Mouse (Mus musculus): ENCODE measurements at regions not wholly inside any gene's neighbourhood (a gene's known extent, or its start where the extent isn't known, plus 50 kb on each side); places are given as distances from the start of the nearest gene placed in this dataset.

GRCm38 (mm10) chr2:118042380-118043055, 69.2 kb upstream of the Thbs1 start:
- DNase-seq = no peak

DNA sequence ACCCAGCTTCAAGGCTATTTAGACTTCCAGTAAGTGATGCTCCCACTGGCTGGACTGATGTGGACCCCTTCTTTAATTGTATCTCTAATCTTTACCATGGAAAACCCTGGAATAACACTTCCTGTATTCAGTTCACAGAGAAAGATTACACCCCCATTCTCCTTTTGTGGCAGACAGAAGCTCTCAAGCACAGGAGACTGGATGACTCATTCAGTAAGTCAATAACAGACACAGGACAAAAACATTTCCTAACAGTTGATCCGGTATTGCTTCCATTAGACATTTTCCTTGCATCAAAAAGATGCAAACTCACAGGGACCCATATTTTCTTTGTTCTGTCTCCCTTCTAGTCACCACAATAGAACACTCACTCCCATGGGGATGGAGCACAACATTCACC, 67.0 kb upstream of the Thbs1 start:
- no peak for DNase-seq

GRCm38 (mm10) chr2:118050326-118050725, 61.4 kb upstream of the Thbs1 start:
- DNase-seq = no peak

DNA sequence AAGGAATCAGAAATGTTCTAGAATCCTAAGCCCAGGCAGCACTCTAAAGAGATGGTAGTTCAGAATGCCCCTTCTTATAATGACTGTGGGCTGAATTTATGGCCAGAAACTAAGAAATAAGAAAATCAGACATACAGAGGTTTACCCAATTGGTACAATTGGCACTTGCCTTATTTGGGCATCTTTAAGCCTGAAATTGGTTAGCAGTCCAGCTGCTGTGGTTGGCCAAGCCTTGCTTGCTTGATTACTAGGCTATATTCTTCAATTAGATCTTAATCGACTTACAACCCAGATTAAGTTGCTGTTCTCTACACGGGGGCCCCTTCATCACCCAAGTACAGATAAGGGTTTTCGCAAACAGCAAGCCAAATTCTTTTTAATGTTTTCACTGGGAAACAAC, 60.1 kb upstream of the Thbs1 start:
- DNase-seq = no peak

DNA sequence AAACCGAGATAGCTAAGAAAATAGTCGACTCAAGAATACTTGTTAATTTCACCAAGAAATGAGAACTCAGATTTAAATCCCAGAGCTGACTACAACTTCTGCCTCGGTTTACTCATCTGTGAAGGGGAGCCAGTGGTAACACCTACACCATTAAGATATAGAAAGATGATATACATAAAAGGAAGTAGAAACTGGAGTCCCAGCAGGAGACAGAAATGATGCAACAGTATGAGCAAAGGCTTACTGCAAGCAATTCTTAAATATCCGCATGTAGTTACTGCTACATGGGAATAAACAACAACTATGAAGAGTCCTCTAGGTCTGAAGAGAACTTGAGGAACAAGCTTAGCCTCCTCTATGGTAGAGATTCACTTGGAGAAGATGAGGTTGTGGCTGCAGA, 58.2 kb upstream of the Thbs1 start:
- DNase-seq = no peak

DNA sequence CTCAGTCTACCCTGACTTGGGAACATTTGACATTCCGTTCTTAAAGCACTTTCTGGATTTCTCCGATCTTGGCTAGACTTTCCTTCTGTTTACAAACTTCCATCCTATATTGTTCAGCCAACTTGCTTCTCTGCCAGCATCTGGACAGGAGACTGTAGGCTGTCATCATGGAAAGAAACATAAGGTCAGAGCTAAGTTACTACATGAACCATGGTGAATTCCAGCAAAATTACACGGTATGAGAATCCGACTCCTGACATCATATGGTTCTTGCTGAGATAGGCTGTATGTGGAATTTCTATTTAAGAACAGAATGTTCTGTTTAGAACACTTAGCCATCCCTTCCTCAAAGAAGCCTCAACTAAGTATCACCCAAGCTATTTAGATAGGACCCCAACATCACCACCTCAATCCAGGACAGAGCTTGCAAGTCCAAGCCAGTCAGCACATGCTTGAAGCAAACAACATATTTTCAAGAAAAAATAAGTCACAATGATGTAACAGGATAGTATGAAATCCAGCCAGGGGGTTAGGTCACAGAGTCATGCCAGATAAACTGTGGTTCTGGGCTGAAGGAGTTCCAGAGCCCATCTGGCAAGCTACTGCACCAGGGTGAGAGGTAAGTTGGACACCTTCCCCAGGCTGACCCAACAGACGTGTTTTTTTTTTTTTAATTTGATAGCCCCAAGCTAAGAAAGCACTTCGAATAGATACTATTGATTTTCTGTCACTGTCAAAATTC, 52.9 kb upstream of the Thbs1 start:
- no peak for DNase-seq

GRCm38 (mm10) chr2:118061291-118061690, 50.4 kb upstream of the Thbs1 start:
- DNase-seq = no peak

Measured in thymus, postnatal 4 days (tissue).